Mouse (Mus musculus) embryonic facial prominence, embryonic 10.5 days (tissue): ENCODE measurements around the gene Krtap8-1. TPM values are rescaled to one million over a fixed set of nuclear protein-coding genes. Genes with fewer than 3 reads are reported as not detected.
A peak's percentile ranks its signal among the peaks of the same experiment; 100 is the strongest.

Experiments used
- DNase-seq: peaks from one replicate; pipeline ENCODE4 v3.0.0-alpha.2; 2017; ENCODE audit warnings: low spot score
- H3K27ac ChIP-seq: fragments of 300-500 bp; sonication (generic); replicated peaks from 2 replicates; pipeline ENCODE4 v1.5.1; 2016; ENCODE audit warnings: mild to moderate bottlenecking
- H3K27me3 ChIP-seq: fragments of 300-500 bp; sonication (generic); replicated peaks from 2 replicates; pipeline ENCODE4 v1.6.1; 2016; ENCODE audit warnings: low read depth, mild to moderate bottlenecking; ENCODE audit not compliant: poor library complexity, severe bottlenecking
- H3K36me3 ChIP-seq: fragments of 300-500 bp; sonication (generic); replicated peaks from 2 replicates; pipeline ENCODE4 v1.6.1; 2016; ENCODE audit warnings: mild to moderate bottlenecking, moderate library complexity
- H3K4me1 ChIP-seq: fragments of 300-500 bp; sonication (generic); 2 replicates; pipeline ENCODE4 v1.6.1; 2016
- H3K4me3 ChIP-seq: fragments of 300-500 bp; sonication (generic); 2 replicates; pipeline ENCODE4 v1.5.1; 2016; ENCODE audit warnings: mild to moderate bottlenecking, moderate library complexity
- H3K9me3 ChIP-seq: fragments of 300-500 bp; sonication (generic); 2 replicates; pipeline ENCODE4 v1.6.1; 2016; ENCODE audit warnings: mild to moderate bottlenecking
- WGBS: fragments of 180-500 bp; shearing (Covaris S2); methylation state at CpG from one replicate; pipeline ENCODE4 v1.1.7; 2016; 5-methylcytosine and 5-hydroxymethylcytosine counted together
- polyA plus RNA-seq: library from polyadenylated mRNA; unstranded; fragments of >200 nt; fragmentation: Nextera tagmentation; extraction: Ambion mirVana; gene quantifications from 2 replicates; pipeline ENCODE4 v1.2.1, GENCODE M21; 2016

The Krtap8-1 gene
- not detected in 2 replicates for polyA plus RNA-seq

GRCm38 (mm10) chr16:89487852-89488251 lies at the start of gene Krtap8-1:
Gene Krtap8-1 (minus strand): TSS chr16:89487952.
- H3K36me3 ChIP-seq, result no peaks in the 10 kb centered on the region
- WGBS, result 86% methylated on average over 7 of the region's 7 CpGs
- H3K9me3 ChIP-seq, result no peaks in the 10 kb centered on the region
- H3K4me3 ChIP-seq, result no peak within 1 kb of the TSS
- H3K27me3 ChIP-seq, result no peaks in the 10 kb centered on the region
- no peaks in the 10 kb centered on the region for H3K4me1 ChIP-seq
- H3K27ac ChIP-seq, result no peak within 1 kb of the TSS
- no peak for DNase-seq

GRCm38 (mm10) chr16:89537349-89537748 lies 49.6 kb upstream of the Krtap8-1 start:
- H3K4me3 ChIP-seq, result no peak overlapping the region
- no peaks in the 10 kb centered on the region for H3K9me3 ChIP-seq
- no peak for DNase-seq
- H3K36me3 ChIP-seq, result no peaks in the 10 kb centered on the region
- no peak overlapping the region for H3K27ac ChIP-seq
- no peaks in the 10 kb centered on the region for H3K27me3 ChIP-seq
- WGBS, result 93% methylated on average over 6 of the region's 6 CpGs
- H3K4me1 ChIP-seq, result no peaks in the 10 kb centered on the region

- Histone ChIP-seq H3K4me3 (no peak overlapping the region), H3K36me3 (no peaks in the 10 kb centered on the region), H3K27me3 (no peaks in the 10 kb centered on the region), H3K27ac (no peak overlapping the region), H3K9me3 (no peaks in the 10 kb centered on the region), H3K4me1 (peaks cover 13% of the 10 kb centered on the region)
- DNase-seq, result no peak
- WGBS, result 39% methylated on average over 7 of the region's 7 CpGs
These were observed 42.8 kb upstream of the Krtap8-1 start for GRCm38 (mm10) chr16:89530547-89530946.

DNA sequence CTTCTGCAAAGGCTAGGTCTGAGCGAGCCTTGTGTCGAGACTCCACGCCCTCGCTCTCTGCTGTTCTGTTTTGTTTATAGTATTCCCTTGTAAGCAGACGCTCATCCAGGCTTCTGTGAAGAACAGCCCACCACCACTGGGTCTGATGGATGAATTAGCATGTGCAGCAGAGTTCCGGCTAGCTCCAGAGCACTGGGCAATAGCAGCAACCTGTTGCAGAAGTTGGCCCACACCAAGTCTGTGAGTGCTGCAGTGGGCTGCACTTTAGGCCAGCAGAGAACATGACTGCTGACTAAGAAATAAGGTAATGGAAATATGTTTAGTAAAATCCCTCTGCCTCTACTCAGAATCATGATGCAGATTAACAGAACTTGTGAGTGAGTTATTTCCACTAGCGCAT lies 42.1 kb upstream of the Krtap8-1 start:
- H3K4me1 ChIP-seq, result peaks cover 13% of the 10 kb centered on the region
- H3K9me3 ChIP-seq, result no peaks in the 10 kb centered on the region
- no peaks in the 10 kb centered on the region for H3K27me3 ChIP-seq
- WGBS, result 69% methylated on average over 7 of the region's 7 CpGs
- H3K4me3 ChIP-seq, result no peak overlapping the region
- H3K36me3 ChIP-seq, result no peaks in the 10 kb centered on the region
- no peak for DNase-seq
- H3K27ac ChIP-seq, result no peak overlapping the region

GRCm38 (mm10) chr16:89528380-89528779 lies 40.6 kb upstream of the Krtap8-1 start:
- Histone ChIP-seq H3K36me3 (no peaks in the 10 kb centered on the region), H3K4me3 (no peak overlapping the region), H3K27ac (no peak overlapping the region), H3K9me3 (no peaks in the 10 kb centered on the region), H3K27me3 (no peaks in the 10 kb centered on the region), H3K4me1 (peaks cover 13% of the 10 kb centered on the region)
- 85% methylated on average over 3 of the region's 3 CpGs for WGBS
- no peak for DNase-seq

DNA sequence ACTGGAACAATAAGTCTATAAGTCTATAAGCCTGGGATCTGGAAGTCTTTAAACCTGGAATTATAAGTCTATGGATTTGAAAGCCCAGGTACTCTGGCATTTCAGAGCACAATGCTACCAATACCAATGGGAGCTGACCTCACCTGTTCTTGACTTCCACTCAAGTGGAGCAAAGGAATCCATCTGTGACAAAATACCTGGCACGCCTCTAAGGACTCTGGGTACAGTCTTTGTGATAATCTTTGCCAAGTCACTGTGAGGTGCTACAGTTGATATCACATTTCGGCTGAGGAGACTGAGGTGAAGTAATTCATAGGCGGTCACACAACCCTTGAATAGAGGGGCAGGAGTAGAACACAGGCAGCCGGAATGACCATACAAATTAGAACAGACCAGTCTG lies 33.2 kb upstream of the Krtap8-1 start:
- no peak overlapping the region for H3K27ac ChIP-seq
- no peak for DNase-seq
- H3K4me1 ChIP-seq, result no peaks in the 10 kb centered on the region
- H3K27me3 ChIP-seq, result no peaks in the 10 kb centered on the region
- 94% methylated on average over 4 of the region's 4 CpGs for WGBS
- H3K9me3 ChIP-seq, result no peaks in the 10 kb centered on the region
- no peaks in the 10 kb centered on the region for H3K36me3 ChIP-seq
- H3K4me3 ChIP-seq, result no peak overlapping the region

- no peaks in the 10 kb centered on the region for H3K4me1 ChIP-seq
- no peaks in the 10 kb centered on the region for H3K27me3 ChIP-seq
- no peaks in the 10 kb centered on the region for H3K9me3 ChIP-seq
- H3K4me3 ChIP-seq, result no peak overlapping the region
- no peaks in the 10 kb centered on the region for H3K36me3 ChIP-seq
- DNase-seq, result no peak
- WGBS, result 90% methylated on average over 2 of the region's 2 CpGs
- no peak overlapping the region for H3K27ac ChIP-seq
These were observed 32.8 kb upstream of the Krtap8-1 start for GRCm38 (mm10) chr16:89520555-89520954.

- Histone ChIP-seq H3K36me3 (no peaks in the 10 kb centered on the region), H3K4me1 (no peaks in the 10 kb centered on the region), H3K4me3 (no peak overlapping the region), H3K9me3 (no peaks in the 10 kb centered on the region), H3K27me3 (no peaks in the 10 kb centered on the region), H3K27ac (no peak overlapping the region)
- 93% methylated on average over 6 of the region's 6 CpGs for WGBS
- no peak for DNase-seq
These were observed 32.3 kb upstream of the Krtap8-1 start for GRCm38 (mm10) chr16:89520091-89520490.

GRCm38 (mm10) chr16:89517635-89518034 lies 29.9 kb upstream of the Krtap8-1 start:
- Histone ChIP-seq H3K36me3 (no peaks in the 10 kb centered on the region), H3K9me3 (no peaks in the 10 kb centered on the region), H3K27ac (no peak overlapping the region), H3K4me1 (no peaks in the 10 kb centered on the region), H3K4me3 (no peak overlapping the region), H3K27me3 (no peaks in the 10 kb centered on the region)
- WGBS, result 63% methylated on average over 9 of the region's 9 CpGs
- peak; percentile 50 for DNase-seq

GRCm38 (mm10) chr16:89513431-89513830 lies 25.7 kb upstream of the Krtap8-1 start:
- no peaks in the 10 kb centered on the region for H3K27me3 ChIP-seq
- WGBS, result 94% methylated on average over 7 of the region's 7 CpGs
- no peak for DNase-seq

DNA sequence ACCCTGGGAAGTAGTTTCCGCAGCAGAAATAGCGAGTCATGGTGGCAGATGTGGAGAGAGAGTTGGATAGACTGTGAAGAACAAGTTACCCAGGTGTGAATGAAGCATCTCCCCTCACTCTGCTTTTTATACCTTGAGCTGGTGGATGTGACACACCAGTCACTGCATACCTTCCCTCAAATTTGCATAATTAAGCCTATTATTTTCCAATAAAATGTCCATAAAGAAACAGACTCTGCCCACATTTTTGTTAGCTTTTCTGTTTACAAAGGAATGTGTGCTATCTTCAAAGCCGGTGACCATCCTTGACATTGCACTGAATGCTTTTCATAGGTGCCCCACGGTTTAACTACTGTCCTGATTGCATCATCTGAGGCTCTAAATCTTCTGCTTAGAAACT lies 20.5 kb upstream of the Krtap8-1 start, which contains the start of gene Krtap7-1:
Gene Krtap7-1, minus strand, starts transcription at position 101 of the 400 bp plus-strand sequence.
- Histone ChIP-seq H3K4me1 (no peaks in the 10 kb centered on the region), H3K9me3 (no peaks in the 10 kb centered on the region), H3K27me3 (no peaks in the 10 kb centered on the region), H3K36me3 (no peaks in the 10 kb centered on the region), H3K4me3 (no peak within 1 kb of the TSS), H3K27ac (no peak within 1 kb of the TSS)
- DNase-seq, result no peak
- 89% methylated on average over 4 of the region's 4 CpGs for WGBS

More at GRCm38 (mm10) chr16:89513431-89513830, 25.7 kb upstream of the Krtap8-1 start:
- H3K36me3 ChIP-seq, result no peaks in the 10 kb centered on the region
- H3K4me1 ChIP-seq, result no peaks in the 10 kb centered on the region
- no peaks in the 10 kb centered on the region for H3K9me3 ChIP-seq
- no peak overlapping the region for H3K27ac ChIP-seq
- no peak overlapping the region for H3K4me3 ChIP-seq

DNA sequence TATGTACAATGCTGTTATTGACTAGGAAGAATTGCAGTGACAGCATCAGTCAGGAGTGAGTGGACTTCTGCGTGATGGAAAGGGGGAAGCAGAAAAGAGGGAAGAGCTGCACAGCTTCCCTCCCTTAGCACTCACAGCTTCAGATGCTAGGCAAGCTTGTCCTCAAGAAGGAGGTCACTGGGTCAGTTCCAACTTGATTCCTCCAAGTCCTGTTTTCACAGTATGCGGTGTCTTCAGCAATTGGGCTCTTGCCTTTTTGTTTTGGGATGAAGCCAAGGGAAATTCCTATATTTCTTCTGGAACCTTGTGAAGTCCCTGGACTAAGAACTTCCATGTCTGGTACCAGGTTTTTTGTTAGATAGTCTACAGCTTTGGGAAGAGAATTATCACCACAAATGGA lies 15.8 kb upstream of the Krtap8-1 start:
- H3K9me3 ChIP-seq, result no peaks in the 10 kb centered on the region
- no peaks in the 10 kb centered on the region for H3K4me1 ChIP-seq
- no peak for DNase-seq
- H3K4me3 ChIP-seq, result no peak overlapping the region
- H3K27me3 ChIP-seq, result no peaks in the 10 kb centered on the region
- H3K36me3 ChIP-seq, result no peaks in the 10 kb centered on the region
- WGBS, result 89% methylated on average over 2 of the region's 2 CpGs
- no peak overlapping the region for H3K27ac ChIP-seq

DNA sequence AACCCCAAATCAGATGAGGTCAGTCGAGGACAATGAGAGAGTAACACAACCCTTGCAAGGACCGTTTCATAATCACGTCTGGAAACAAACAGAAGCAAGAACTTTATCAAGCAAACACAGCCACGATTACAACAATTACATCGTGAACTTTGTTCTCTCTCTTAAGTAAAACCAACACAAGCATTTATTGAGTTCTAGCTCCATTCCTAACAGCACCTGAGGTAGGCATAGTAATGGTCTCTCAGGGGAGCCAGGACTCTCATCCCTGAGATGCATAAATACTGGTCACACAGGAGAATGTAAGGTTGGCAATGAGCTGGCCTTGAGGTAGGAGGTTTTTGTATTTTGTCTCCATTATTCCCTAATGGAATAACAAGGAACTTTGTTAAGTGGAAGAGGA lies 14.1 kb upstream of the Krtap8-1 start:
- no peaks in the 10 kb centered on the region for H3K9me3 ChIP-seq
- 89% methylated on average over 5 of the region's 5 CpGs for WGBS
- H3K36me3 ChIP-seq, result no peaks in the 10 kb centered on the region
- H3K4me1 ChIP-seq, result no peaks in the 10 kb centered on the region
- no peak overlapping the region for H3K4me3 ChIP-seq
- DNase-seq, result no peak
- H3K27me3 ChIP-seq, result no peaks in the 10 kb centered on the region
- no peak overlapping the region for H3K27ac ChIP-seq

DNA sequence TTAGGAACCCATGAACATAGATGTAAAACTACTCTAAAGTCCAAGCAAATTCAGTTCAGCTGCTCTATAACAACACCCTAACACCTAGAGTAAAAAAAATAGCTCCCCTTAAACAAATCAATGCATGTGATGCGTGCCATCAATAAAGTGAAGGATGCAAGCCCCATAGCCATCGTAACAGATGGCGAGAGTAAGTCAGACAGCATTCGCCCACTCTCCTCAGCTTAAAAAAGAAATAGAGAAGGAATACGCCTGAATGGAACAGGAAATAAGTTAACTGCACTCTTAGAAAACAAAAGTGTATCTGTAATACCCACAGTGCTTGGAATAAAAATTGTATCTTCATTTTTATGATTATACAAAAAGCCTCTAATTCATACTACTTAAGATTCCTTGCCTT lies 9.2 kb upstream of the Krtap8-1 start:
- Histone ChIP-seq H3K4me1 (no peaks in the 10 kb centered on the region), H3K27me3 (no peaks in the 10 kb centered on the region), H3K36me3 (no peaks in the 10 kb centered on the region), H3K9me3 (no peaks in the 10 kb centered on the region), H3K4me3 (no peak overlapping the region), H3K27ac (no peak overlapping the region)
- DNase-seq, result no peak
- WGBS, result 88% methylated on average over 5 of the region's 5 CpGs
